Mouse (Mus musculus) megakaryocyte, embryonic 14.5 days (primary cell): ENCODE measurements around the gene Cdon. TPM values are rescaled to one million over a fixed set of nuclear protein-coding genes. Genes with fewer than 3 reads are reported as not detected.

Experiments
- H3K27me3 ChIP-seq: replicated peaks from 2 replicates; pipeline ENCODE3; 2012; ENCODE audit warnings: inconsistent platforms
- H3K36me3 ChIP-seq: replicated peaks from 2 replicates; pipeline ENCODE3; 2012; ENCODE audit warnings: low read length, inconsistent platforms, mixed read lengths
- H3K4me1 ChIP-seq: 2 replicates; pipeline ENCODE4 v1.6.1; 2012; ENCODE audit warnings: inconsistent platforms
- H3K4me3 ChIP-seq: replicated peaks from 2 replicates; pipeline ENCODE3; 2012; ENCODE audit warnings: moderate library complexity, mild to moderate bottlenecking, inconsistent platforms
- H3K9me3 ChIP-seq: 2 replicates; pipeline ENCODE4 v1.6.1; 2012; ENCODE audit warnings: inconsistent platforms
- FLI1 ChIP-seq: IDR thresholded peaks from 2 replicates; pipeline ENCODE4 v1.6.1; 2012; ENCODE audit warnings: low read length, inconsistent platforms, mixed read lengths
- GATA1 ChIP-seq: IDR thresholded peaks from 3 replicates; pipeline ENCODE4 v1.6.1; 2012; ENCODE audit warnings: mixed read lengths, low read length, inconsistent platforms, borderline replicate concordance
- polyA plus RNA-seq: library from polyadenylated mRNA; stranded (reverse); fragments of >175 nt; gene quantifications from 2 replicates; pipeline ENCODE4 v1.2.3, GENCODE M21; 2012; ENCODE audit warnings: low replicate concordance; ENCODE audit not compliant: insufficient read depth

The Cdon gene
- polyA plus RNA-seq, 1 experiment: not detected

- peaks cover 48% of the 10 kb centered on the region for H3K27me3 ChIP-seq
- H3K4me3 ChIP-seq: no peak overlapping the region
- peaks cover 25% of the 10 kb centered on the region for H3K4me1 ChIP-seq
- H3K9me3 ChIP-seq: 0 out of 2 replicates have a peak, but pooled peaks cover 2% of the 10 kb centered on the region
- TF ChIP-seq FLI1 (no peak), GATA1 (no peak)
- H3K36me3 ChIP-seq: peaks cover 7% of the 10 kb centered on the region
These were observed 135.7 kb downstream of the Cdon start for GRCm38 (mm10) chr9:35556494-35557102.

Other genes with a start within 250 kb of the Cdon start
- gene Dcps, start 245.1 kb upstream of the Cdon start, polyA plus RNA-seq: 78.0 and 88.3 TPM in 2 replicates
- gene Srpr, start 221.0 kb upstream of the Cdon start, polyA plus RNA-seq: 1.3 and 11.2 TPM in 2 replicates
- 1.9 and 9.9 TPM in 2 replicates for gene Tirap, start 220.8 kb upstream of the Cdon start, polyA plus RNA-seq
- 4.1 and 7.4 TPM in 2 replicates for gene Foxred1, start 210.1 kb upstream of the Cdon start, polyA plus RNA-seq
- gene Fam118b, start 153.3 kb upstream of the Cdon start, polyA plus RNA-seq: 3.5 TPM in 1 of 2 replicates, not detected in the other
- gene Rpusd4, start 153.3 kb upstream of the Cdon start, polyA plus RNA-seq: 0.49 TPM in 1 of 2 replicates, not detected in the other
- gene Gm1113, start 97.1 kb downstream of the Cdon start, polyA plus RNA-seq: not detected in 2 replicates
- not detected in 2 replicates for gene Ddx25, start 137.4 kb downstream of the Cdon start, polyA plus RNA-seq
- gene Pus3, start 137.5 kb downstream of the Cdon start, polyA plus RNA-seq: 1.0 TPM in 1 of 2 replicates, not detected in the other
- not detected in 2 replicates for gene Pate2, start 149.2 kb downstream of the Cdon start, polyA plus RNA-seq
- gene Hyls1, start 149.3 kb downstream of the Cdon start, polyA plus RNA-seq: 2.1 TPM in 1 of 2 replicates, not detected in the other
- not detected in 2 replicates for gene Pate4, start 190.8 kb downstream of the Cdon start, polyA plus RNA-seq
- gene Pate3, start 227.1 kb downstream of the Cdon start, polyA plus RNA-seq: not detected in 2 replicates